Mouse (Mus musculus) inflammation-experienced regulatory T-cells, adult 6 months (primary cell): ENCODE data around the gene Lrrc55. TPM values are rescaled to one million over a fixed set of nuclear protein-coding genes. Genes with fewer than 3 reads are reported as not detected.

Source experiments
- ATAC-seq: one replicate; pipeline ENCODE4 v1.8.0; 2017
- polyA plus RNA-seq, 3 experiments: library from polyadenylated mRNA; unstranded; fragments of 100-300 nt; shearing (Covaris generic); gene quantifications; one replicate each; pipeline ENCODE4 v1.2.1; 2017

Gene Lrrc55
- polyA plus RNA-seq, 3 experiments from 2014 or later: not detected

GRCm38 (mm10) chr2:85168327-85168726 lies 28.7 kb downstream of the Lrrc55 start:
- ATAC-seq: no peak

- no peak for ATAC-seq
Observed at GRCm38 (mm10) chr2:85167624-85168023, 29.4 kb downstream of the Lrrc55 start.

GRCm38 (mm10) chr2:85163311-85164047 lies 33.5 kb downstream of the Lrrc55 start:
- ATAC-seq: no peak

DNA sequence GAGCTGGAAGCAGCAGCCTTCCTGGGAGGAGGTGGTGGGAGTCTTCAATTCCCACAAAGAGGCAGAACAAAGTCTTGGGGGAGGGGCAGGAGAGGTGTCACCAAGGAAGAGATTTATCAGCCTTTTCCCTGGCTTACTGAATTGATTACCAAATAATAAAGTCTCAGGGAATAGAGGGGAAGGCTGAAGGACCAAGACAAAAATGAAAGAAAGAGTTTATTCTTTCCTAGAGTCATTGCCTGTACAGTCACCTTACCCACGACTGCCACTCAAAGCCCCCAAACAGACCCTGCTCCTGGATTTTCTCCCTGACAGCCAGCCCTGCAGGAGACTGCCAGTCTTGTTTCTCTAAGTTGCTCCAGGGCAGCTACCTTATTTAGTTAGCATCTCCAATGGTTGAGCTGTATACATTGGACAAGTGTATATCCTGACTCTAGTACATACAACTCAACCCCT lies 35.3 kb downstream of the Lrrc55 start:
- ATAC-seq: no peak

- ATAC-seq: no peak
Observed at GRCm38 (mm10) chr2:85160901-85161637, 35.9 kb downstream of the Lrrc55 start.

DNA sequence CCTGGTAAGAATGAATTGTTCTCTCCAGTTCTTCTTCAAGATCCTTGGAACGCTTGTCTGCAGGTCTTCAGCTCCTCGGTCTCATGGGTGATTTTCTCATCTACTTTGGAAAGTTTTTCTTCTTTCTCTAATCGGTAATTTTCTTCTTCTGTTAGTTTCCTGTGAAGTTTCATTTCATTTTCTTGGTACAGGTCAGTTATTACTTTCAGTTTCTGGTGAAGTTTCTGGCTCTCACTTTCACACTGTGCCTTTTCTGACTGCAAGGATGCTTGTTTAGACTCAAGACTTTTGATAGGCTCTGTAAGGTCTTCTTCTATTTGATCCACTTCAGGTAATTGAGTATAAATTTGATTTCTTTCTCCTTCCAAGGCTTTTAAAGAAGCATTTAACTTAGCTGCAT lies 39.6 kb downstream of the Lrrc55 start:
- ATAC-seq: no peak

GRCm38 (mm10) chr2:85156136-85156535 lies 40.9 kb downstream of the Lrrc55 start:
- ATAC-seq: no peak

DNA sequence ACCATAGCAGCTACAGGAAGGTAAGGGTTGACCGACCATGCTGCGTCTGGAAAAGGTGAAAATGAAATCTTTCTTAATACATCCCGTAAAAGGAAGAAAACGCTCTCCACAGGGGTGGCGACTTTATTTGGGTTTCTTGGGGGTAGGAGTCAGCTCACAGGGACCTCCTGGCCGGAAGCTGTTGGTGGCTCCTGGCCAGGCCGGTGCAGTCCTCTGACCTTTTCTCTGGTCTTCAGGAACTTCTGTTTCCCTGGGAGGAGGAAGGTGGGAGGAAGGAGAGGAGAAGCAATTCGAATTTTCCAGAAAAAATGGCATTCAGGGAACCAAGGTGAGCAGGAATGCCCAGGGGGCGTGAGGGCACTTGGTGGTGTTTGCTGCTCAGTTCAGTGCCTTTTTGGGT lies 41.7 kb downstream of the Lrrc55 start:
- no peak for ATAC-seq

DNA sequence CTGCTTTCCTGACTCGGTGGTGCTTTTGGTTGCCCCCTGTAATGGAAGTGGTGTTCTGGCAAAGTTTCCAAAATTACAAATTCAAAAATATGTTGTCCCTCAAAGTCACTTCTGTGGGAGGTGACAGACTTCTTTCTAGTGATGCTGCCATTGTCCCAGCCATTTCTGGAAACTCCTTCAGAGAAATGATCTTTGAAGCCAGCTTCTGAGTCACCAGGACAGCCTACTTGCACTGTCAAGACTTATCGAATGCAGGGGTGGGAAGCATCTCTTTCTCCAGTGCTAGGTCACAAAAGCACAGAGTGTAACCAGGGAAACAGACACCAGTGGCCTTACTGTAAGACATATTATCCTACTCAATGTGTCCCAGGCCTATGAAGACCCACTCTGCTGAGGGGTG lies 45.8 kb downstream of the Lrrc55 start:
- ATAC-seq: no peak

- ATAC-seq: no peak
Observed at GRCm38 (mm10) chr2:85150373-85150772, 46.6 kb downstream of the Lrrc55 start.

GRCm38 (mm10) chr2:85147481-85147880 lies 49.5 kb downstream of the Lrrc55 start:
- ATAC-seq: no peak

DNA sequence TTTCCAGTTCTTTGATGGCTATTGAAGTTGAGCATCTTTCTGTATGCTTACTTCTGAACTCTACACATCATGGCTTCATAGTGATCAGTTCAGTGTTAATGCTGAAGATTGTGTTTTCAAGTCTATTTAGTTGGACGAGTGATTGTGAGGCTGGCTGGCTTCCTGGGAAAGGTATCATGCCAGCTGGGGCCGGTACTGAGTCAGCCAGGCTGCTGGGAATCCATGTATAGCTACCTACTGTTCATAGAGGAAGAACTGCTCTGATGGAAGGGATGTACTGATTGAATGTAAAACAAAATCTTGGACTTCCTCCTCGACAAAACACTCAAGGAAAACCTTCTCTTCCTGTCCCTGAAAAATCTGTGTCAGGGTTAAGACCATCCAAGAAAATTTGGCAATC lies 51.7 kb downstream of the Lrrc55 start:
- ATAC-seq: no peak

DNA sequence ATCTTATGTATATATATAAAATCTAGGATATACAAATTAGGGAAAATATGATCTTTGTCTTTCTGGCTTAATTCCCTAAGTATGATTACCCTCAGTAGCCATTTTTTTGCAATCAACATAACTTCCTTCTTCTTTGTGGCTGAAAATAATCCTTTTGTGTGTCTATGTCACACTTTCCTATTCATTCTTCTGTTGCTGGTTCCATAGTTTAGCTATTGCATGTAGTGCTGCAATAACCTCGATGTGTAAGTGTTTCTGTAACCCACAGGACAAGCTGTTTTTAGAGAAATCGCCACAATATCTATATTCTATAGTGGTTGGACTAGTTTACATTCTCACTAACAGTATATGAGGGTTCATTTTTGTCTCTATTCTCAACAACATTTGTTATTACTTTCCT lies 52.1 kb downstream of the Lrrc55 start:
- ATAC-seq: no peak

- ATAC-seq: no peak
Observed at GRCm38 (mm10) chr2:85140833-85141232, 56.2 kb downstream of the Lrrc55 start.

DNA sequence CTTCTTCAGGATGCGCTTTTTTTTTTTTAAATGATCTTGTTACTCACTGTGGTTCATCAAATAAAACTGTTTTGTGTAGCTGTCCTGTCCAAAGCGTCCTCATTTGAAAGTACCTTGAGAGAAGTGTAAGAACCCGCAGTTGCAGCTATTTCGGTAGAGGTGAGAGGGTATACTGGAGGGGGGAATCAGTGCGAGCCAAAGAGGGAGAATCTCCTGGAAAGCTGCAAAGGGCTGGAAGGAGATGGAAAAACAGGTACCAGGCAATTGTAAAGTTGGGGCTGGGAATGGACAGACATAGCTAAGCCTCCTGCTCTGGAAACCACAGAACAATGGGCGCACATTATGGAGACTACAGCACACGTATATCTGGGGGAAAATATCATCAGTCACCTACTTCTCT lies 57.2 kb downstream of the Lrrc55 start:
- no peak for ATAC-seq

DNA sequence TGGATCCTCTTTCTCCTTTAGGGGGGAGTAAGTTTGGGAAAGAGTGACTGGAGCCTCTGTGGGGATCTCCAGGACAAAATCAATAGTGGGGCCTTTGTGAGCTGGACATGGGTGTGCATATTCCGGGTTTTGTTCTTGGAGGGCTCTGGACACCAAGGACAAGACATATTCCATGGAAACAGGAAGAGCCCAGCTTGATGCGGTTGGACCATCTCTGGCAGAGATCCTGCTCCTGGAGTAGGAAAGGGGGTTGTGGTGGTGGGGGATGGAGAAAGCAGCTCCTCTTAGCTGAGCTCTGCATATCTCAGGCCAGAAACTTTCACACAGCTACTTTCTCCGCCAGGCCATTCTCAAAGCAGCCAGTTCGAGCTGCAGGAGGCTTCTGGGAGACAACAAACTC lies 57.6 kb downstream of the Lrrc55 start:
- no peak for ATAC-seq

- ATAC-seq: no peak
Observed at GRCm38 (mm10) chr2:85138143-85138542, 58.9 kb downstream of the Lrrc55 start.

DNA sequence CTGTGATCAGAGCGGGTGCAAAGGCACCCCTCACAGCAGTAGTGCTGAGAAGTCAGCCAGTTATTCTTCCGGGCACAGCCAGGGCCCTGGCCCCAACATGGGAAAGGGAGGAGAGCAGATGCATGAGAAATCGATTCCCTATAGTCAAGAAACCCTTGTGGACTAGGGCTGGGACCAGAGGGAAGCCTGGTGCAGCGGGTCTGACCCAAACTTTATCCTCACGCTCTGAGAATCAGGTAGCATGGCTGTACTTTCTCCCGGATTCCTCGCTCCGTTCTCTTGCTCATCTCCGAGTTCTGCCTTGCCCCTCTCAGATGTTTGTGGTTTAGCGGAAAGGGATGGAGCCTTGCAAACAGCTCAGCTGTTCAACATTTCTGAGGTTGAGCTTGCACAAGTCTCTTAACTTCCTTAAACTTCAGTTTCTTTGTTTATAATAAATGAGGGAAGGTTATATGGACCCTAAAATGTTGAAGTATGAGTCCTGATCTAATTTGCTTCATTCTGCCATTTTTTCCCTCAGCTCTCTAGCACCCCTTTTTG lies 59.3 kb downstream of the Lrrc55 start:
- ATAC-seq: no peak

- ATAC-seq: no peak
Observed at GRCm38 (mm10) chr2:85136831-85137520, 60.0 kb downstream of the Lrrc55 start.

DNA sequence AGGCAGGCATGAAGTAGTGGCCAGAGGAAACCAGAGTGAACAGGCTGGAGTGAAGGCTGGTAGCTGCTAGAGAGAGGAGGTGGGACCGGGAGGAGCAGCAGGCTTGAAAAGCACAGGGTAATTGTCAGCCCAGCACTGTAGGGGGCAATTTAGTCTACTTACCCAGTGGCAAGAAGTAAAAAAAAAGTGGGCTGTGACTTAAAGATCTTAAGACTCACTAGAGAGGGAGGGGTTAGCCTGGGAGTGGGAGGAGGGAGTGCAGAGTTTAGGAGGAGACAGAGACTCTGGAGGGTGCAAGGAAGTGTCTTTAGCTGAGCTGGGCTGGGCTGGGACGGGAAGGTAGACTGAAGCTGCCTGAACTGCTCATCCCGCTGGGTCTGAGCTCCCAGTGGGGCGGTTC lies 60.9 kb downstream of the Lrrc55 start, which contains the start of gene Aplnr:
Gene Aplnr (plus strand): TSS at position 137 of the 400 bp plus-strand sequence.
- ATAC-seq: no peak

DNA sequence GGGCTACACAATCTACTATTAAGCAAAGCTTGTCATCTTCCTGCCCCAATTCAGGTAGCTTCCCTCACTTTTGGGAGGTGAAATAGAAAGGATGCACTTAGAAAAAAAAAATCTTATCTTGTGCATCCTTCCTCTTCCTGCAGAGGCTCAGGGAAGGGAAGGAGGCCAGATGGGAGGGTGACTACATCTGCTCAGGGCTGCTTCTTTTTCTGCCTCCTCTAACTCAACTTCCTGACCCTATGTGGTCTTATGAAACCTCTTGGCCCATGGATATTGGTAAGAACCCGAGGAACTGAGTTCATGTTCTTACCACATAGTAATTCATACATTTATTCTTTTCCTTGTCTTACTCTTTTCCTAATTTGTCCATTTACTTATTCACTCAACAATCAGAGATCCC lies 61.9 kb downstream of the Lrrc55 start:
- no peak for ATAC-seq

GRCm38 (mm10) chr2:85132204-85132603 lies 64.8 kb downstream of the Lrrc55 start:
- ATAC-seq: no peak

GRCm38 (mm10) chr2:85131724-85132123 lies 65.3 kb downstream of the Lrrc55 start:
- ATAC-seq: no peak
